Mouse (Mus musculus): ENCODE results near the gene Rnf123. TPM values are rescaled to one million over a fixed set of nuclear protein-coding genes. Genes with fewer than 3 reads are reported as not detected.

Gene Rnf123
- polyA plus RNA-seq, 1 experiment: 107 TPM

DNA sequence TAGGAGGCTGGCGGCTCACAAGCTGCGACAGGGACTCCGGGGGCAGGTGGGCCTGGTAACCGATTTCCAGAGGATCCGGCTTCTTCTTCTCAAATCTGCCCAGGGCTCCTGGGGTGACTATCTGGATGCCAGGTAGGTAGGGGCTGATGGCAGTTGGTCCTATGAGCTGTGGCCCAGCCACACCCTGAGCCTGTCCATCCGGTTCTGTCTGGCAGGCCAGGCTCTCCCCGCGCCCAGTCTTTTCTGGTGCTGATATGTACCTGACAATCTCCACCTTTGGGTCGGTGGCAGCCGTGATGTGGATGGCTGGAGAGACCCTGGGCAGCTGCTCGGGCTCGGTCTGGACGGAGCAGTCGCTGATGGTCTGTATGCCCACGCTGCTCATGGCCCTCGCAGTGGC is 27.0 kb upstream of the Rnf123 start:
- Histone ChIP-seq H3K36me3 (ENCODE audit: control insufficient read depth) (no peaks in the 10 kb centered on the region), H3K4me3 (replicated peaks) (no peak overlapping the region), H3K9me3 (ENCODE audit: control insufficient read depth, low read length) (peaks cover 6% of the 10 kb centered on the region), H3K4me1 (ENCODE audit: control insufficient read depth) (peaks cover 26% of the 10 kb centered on the region), H3K27me3 (ENCODE audit: control insufficient read depth) (peaks cover 39% of the 10 kb centered on the region)
- TF ChIP-seq GATA1 (IDR thresholded peaks at IDR 0.05; ENCODE audit: low read length): no peak
- no peak for TF ChIP-seq TAL1 (IDR thresholded peaks at IDR 0.05; ENCODE audit: low read length)

DNA sequence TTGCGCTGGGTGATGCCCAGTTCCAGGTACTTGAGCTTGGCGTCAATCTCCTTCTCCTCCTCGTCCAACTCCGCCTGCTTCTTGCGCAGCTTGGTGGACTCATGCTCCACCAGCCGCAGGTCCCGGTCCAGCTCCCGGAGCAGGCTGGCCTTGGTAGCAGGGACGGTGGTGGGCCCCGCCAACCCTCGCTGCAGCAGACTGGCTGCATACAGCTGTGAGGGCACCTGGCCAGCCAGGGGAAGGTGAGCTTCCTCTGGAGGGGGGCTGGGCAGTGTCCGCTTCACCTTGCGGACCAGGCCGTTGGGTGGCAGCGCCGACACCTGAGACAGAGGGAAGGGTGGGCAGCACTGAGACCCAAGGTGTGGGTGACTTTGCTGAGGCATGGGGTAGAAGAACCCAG is 24.7 kb upstream of the Rnf123 start:
- Histone ChIP-seq H3K36me3 (ENCODE audit: control insufficient read depth) (peaks cover 10% of the 10 kb centered on the region), H3K27me3 (ENCODE audit: control insufficient read depth) (peaks cover 29% of the 10 kb centered on the region), H3K4me1 (ENCODE audit: control insufficient read depth) (peaks cover 48% of the 10 kb centered on the region), H3K4me3 (replicated peaks) (no peak overlapping the region), H3K9me3 (ENCODE audit: control insufficient read depth, low read length) (no peaks in the 10 kb centered on the region; the same call in none of the 2 replicates)
- no peak for TF ChIP-seq TAL1 (IDR thresholded peaks at IDR 0.05; ENCODE audit: low read length)
- no peak for TF ChIP-seq GATA1 (IDR thresholded peaks at IDR 0.05; ENCODE audit: low read length)

DNA sequence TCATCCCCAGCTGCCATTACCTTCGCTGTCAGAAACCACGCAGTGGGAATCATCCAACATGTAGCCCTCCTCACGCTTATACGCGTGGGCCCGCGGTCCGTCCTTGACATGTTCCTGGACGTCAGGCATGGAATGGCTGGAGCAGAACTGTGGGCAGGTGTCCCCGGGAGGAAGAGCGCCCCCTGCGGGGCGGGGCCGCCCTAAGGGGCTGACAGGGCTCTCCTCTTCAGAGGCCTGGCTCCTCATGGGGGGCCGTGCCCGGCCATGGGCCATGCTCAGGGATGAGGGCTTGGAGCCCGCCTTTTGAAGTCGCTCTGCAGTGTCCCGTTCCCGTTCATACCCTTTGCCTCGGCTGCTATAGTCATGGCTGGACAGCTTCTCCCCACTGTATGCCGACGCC is 22.9 kb upstream of the Rnf123 start:
- Histone ChIP-seq H3K9me3 (ENCODE audit: control insufficient read depth, low read length) (no peaks in the 10 kb centered on the region; the same call in none of the 2 replicates), H3K27me3 (ENCODE audit: control insufficient read depth) (peaks cover 16% of the 10 kb centered on the region), H3K4me3 (replicated peaks) (no peak overlapping the region), H3K4me1 (ENCODE audit: control insufficient read depth) (peaks cover 54% of the 10 kb centered on the region), H3K36me3 (ENCODE audit: control insufficient read depth) (peaks cover 23% of the 10 kb centered on the region)
- TF ChIP-seq TAL1 (IDR thresholded peaks at IDR 0.05; ENCODE audit: low read length) (no peak), GATA1 (IDR thresholded peaks at IDR 0.05; ENCODE audit: low read length) (no peak)

GRCm38 (mm10) chr9:108105549-108105863 is 22.4 kb upstream of the Rnf123 start:
- peaks cover 10% of the 10 kb centered on the region for H3K27me3 ChIP-seq (ENCODE audit: control insufficient read depth)
- no peaks in the 10 kb centered on the region; the same call in none of the 2 replicates for H3K9me3 ChIP-seq (ENCODE audit: control insufficient read depth, low read length)
- peaks cover 28% of the 10 kb centered on the region for H3K36me3 ChIP-seq (ENCODE audit: control insufficient read depth)
- TF ChIP-seq TAL1 (IDR thresholded peaks at IDR 0.05; ENCODE audit: low read length) (no peak), GATA1 (IDR thresholded peaks at IDR 0.05; ENCODE audit: low read length) (no peak)
- H3K4me1 ChIP-seq (ENCODE audit: control insufficient read depth): peaks cover 52% of the 10 kb centered on the region
- peak overlapping the region; percentile 54 for H3K4me3 ChIP-seq (replicated peaks)

DNA sequence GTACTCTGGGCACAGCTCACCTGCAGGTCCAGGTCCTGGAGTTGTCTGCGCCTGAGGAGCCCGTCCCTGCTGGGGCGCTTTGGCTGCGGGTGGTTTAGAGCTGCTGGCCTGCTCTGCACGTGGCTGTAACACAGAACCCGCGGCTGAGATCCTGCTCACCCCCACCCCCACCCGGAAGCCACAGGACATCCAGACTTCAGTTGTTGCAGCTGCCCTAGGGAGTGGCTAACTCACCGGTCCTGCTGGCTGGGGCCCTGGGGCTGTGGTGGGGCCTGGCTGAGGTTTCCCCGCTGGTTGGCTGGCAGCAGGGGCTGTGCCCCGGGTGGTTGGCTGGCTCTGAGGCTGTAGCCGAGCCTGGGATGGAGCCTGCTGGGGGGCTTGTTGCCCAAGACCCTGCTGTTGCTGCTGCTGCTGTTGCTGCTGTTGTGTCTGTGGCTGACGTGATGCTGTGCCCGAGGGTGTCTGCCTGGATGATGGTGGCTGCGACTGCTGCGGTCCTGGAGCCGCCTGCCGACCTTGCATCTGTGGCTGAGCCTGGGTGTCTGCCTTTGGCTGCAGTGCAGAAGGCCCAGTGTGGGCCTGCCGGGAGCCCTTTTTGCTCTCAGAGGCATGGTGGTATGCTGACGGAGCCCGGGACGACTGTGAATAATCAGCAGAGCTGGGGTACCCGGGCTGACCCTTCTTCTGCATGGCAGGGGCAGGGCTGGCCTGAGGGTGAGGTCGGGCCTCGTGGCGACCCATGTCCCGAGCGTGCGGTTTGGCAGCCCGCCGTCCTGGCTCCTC is 21.8 kb upstream of the Rnf123 start:
- H3K4me3 ChIP-seq (replicated peaks): peak overlapping the region; percentile 54
- no peaks in the 10 kb centered on the region; the same call in none of the 2 replicates for H3K9me3 ChIP-seq (ENCODE audit: control insufficient read depth, low read length)
- peaks cover 5% of the 10 kb centered on the region for H3K27me3 ChIP-seq (ENCODE audit: control insufficient read depth)
- peaks cover 30% of the 10 kb centered on the region for H3K36me3 ChIP-seq (ENCODE audit: control insufficient read depth)
- H3K4me1 ChIP-seq (ENCODE audit: control insufficient read depth): peaks cover 50% of the 10 kb centered on the region
- no peak for TF ChIP-seq GATA1 (IDR thresholded peaks at IDR 0.05; ENCODE audit: low read length)
- TF ChIP-seq TAL1 (IDR thresholded peaks at IDR 0.05; ENCODE audit: low read length): no peak

GRCm38 (mm10) chr9:108099619-108100018 is 16.5 kb upstream of the Rnf123 start:
- Histone ChIP-seq H3K4me1 (ENCODE audit: control insufficient read depth) (peaks cover 74% of the 10 kb centered on the region), H3K9me3 (ENCODE audit: control insufficient read depth, low read length) (no peaks in the 10 kb centered on the region), H3K36me3 (ENCODE audit: control insufficient read depth) (peaks cover 74% of the 10 kb centered on the region), H3K27me3 (ENCODE audit: control insufficient read depth) (no peaks in the 10 kb centered on the region), H3K4me3 (replicated peaks) (no peak overlapping the region)
- TF ChIP-seq TAL1 (IDR thresholded peaks at IDR 0.05; ENCODE audit: low read length): no peak
- no peak for TF ChIP-seq GATA1 (IDR thresholded peaks at IDR 0.05; ENCODE audit: low read length)

GRCm38 (mm10) chr9:108095949-108096712 is 13.0 kb upstream of the Rnf123 start:
- TF ChIP-seq TAL1 (IDR thresholded peaks at IDR 0.05; ENCODE audit: low read length): no peak
- TF ChIP-seq GATA1 (IDR thresholded peaks at IDR 0.05; ENCODE audit: low read length): no peak
- peaks cover 77% of the 10 kb centered on the region for H3K4me1 ChIP-seq (ENCODE audit: control insufficient read depth)
- H3K36me3 ChIP-seq (ENCODE audit: control insufficient read depth): peaks cover 82% of the 10 kb centered on the region
- no peaks in the 10 kb centered on the region for H3K9me3 ChIP-seq (ENCODE audit: control insufficient read depth, low read length)
- H3K27me3 ChIP-seq (ENCODE audit: control insufficient read depth): no peaks in the 10 kb centered on the region
- H3K4me3 ChIP-seq (replicated peaks): peak overlapping the region; percentile 86

- TF ChIP-seq TAL1 (IDR thresholded peaks at IDR 0.05; ENCODE audit: low read length) (no peak), GATA1 (IDR thresholded peaks at IDR 0.05; ENCODE audit: low read length) (no peak)
- Histone ChIP-seq H3K27me3 (ENCODE audit: control insufficient read depth) (no peaks in the 10 kb centered on the region), H3K9me3 (ENCODE audit: control insufficient read depth, low read length) (no peaks in the 10 kb centered on the region), H3K4me3 (replicated peaks) (peak overlapping the region; percentile 86), H3K4me1 (ENCODE audit: control insufficient read depth) (peaks cover 80% of the 10 kb centered on the region), H3K36me3 (ENCODE audit: control insufficient read depth) (peaks cover 82% of the 10 kb centered on the region)
These were observed 12.4 kb upstream of the Rnf123 start for GRCm38 (mm10) chr9:108095518-108095917.

DNA sequence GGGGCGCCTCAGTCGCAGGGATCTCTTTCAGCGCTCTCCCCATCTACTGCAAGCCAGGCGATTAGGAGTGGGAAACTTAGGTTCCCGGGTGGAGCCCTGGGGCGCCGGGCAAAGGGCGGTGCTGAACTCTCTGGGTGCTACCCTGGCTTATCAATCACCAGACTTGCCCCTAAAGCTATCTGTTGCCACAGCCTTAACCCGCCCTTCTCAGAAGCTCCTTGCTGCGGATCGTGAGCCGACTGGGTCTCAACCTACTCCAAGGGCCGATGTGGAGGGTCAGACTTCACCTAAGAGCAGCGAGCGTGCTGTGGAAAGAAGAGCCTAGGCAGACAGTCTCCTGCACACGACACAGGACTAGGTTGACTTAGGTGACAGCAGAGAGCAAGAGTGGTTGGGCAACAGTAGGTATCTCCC is 11.9 kb upstream of the Rnf123 start:
- TF ChIP-seq TAL1 (IDR thresholded peaks at IDR 0.05; ENCODE audit: low read length): peak; percentile 97
- peak; percentile 95 for TF ChIP-seq GATA1 (IDR thresholded peaks at IDR 0.05; ENCODE audit: low read length)
- H3K4me1 ChIP-seq (ENCODE audit: control insufficient read depth): peaks cover 85% of the 10 kb centered on the region
- H3K36me3 ChIP-seq (ENCODE audit: control insufficient read depth): peaks cover 86% of the 10 kb centered on the region

More for the DNA sequence above, 11.9 kb upstream of the Rnf123 start:
- Histone ChIP-seq H3K4me3 (replicated peaks) (peak overlapping the region; percentile 86), H3K27me3 (ENCODE audit: control insufficient read depth) (no peaks in the 10 kb centered on the region), H3K9me3 (ENCODE audit: control insufficient read depth, low read length) (no peaks in the 10 kb centered on the region)
